ENCODE assay signal across 33 mouse cellular contexts in genomic region chr12:71154979-71155378, GRCm38 (mm10). TPM values are rescaled to one million over a fixed set of nuclear protein-coding genes. Genes with fewer than 3 reads are reported as not detected.
"Had no signal": no experiment of that assay in that cellular context is flagged by ENCODE, and none has a peak within 500 bp of the region (broad histone marks: within the 10 kb centered on the region; RNA-seq: fewer than 3 reads in every experiment).

No protein-coding gene starts in this region.

- DNase-seq: cerebellum, adult 9-10 months; cerebellum, adult 9-11 months; cerebellum, postnatal 10 days; cerebellum, postnatal 14 days; cerebellum, postnatal 25 days; cerebellum, postnatal 36 days; embryo, embryonic 11 days; forebrain, postnatal 0 days; gastrocnemius, adult 2 months; gastrocnemius, postnatal 10 days; gastrocnemius, postnatal 14 days; gastrocnemius, postnatal 25 days; heart, adult 18-20 months; heart, adult 2 months had no signal

RNA-seq across cellular contexts. Expression of gene Tomm20l, which starts 43.8 kb away (rescaled TPM):
- total RNA-seq: common myeloid progenitor, adult 5-6 weeks; forebrain, postnatal 0 days; gastrocnemius, adult 18-20 months; gastrocnemius, adult 2 months; gastrocnemius, adult 8-10 months; gastrocnemius, postnatal 10 days; gastrocnemius, postnatal 14 days; gastrocnemius, postnatal 25 days; gastrocnemius, postnatal 4 days; granulocyte monocyte progenitor cell, adult 5-6 weeks had no signal
- polyA plus RNA-seq: cortical plate, adult 2 months; embryonic facial prominence, embryonic 11.5 days; embryonic facial prominence, embryonic 12.5 days; embryonic facial prominence, embryonic 13.5 days; erythroblast, embryonic 14.5 days; forebrain, embryonic 10.5 days; forebrain, embryonic 11.5 days; forebrain, embryonic 12.5 days; forebrain, embryonic 13.5 days; forebrain, embryonic 14.5 days; forebrain, embryonic 15.5 days; forebrain, embryonic 16.5 days; forebrain, postnatal 0 days; frontal cortex, adult 2 months; gonadal fat pad, adult 2 months; heart, adult 2 months had no signal
